Mouse (Mus musculus) stomach, embryonic 14.5 days (tissue): Measurements from ENCODE around the gene Magea8. TPM values are rescaled to one million over a fixed set of nuclear protein-coding genes. Genes with fewer than 3 reads are reported as not detected.
"Not testable (repeated sequence)": the region's sequence is repeated elsewhere in the genome, so short reads cannot be mapped to it uniquely, and the experiment has no call there.

Source experiments
- ATAC-seq: fragments of 200-750 bp; cut with Nextera tagmentation; 2 replicates; pipeline ENCODE4 v1.8.0; 2017; ENCODE audit warnings: low read depth, moderate TSS enrichment; ENCODE audit not compliant: insufficient number of reproducible peaks, insufficient read depth, low FRiP score
- H3K27ac ChIP-seq: fragments of 300-500 bp; sonication (generic); 2 replicates; pipeline ENCODE4 v1.5.1; 2014; ENCODE audit warnings: mild to moderate bottlenecking, low read length, moderate library complexity, mixed read lengths
- H3K27me3 ChIP-seq: fragments of 300-500 bp; sonication (generic); 2 replicates; pipeline ENCODE4 v1.6.1; 2014; ENCODE audit warnings: low read length, control low read depth, mixed read lengths; ENCODE audit not compliant: control insufficient read depth, insufficient read depth
- H3K36me3 ChIP-seq: fragments of 300-500 bp; sonication (generic); 2 replicates; pipeline ENCODE4 v1.6.1; 2014; ENCODE audit warnings: mild to moderate bottlenecking, control low read depth, low read length, moderate library complexity, mixed read lengths; ENCODE audit not compliant: control insufficient read depth, insufficient read depth
- H3K4me1 ChIP-seq: fragments of 300-500 bp; sonication (generic); 2 replicates; pipeline ENCODE4 v1.6.1; 2014; ENCODE audit warnings: low read length, control low read depth, mixed read lengths; ENCODE audit not compliant: control insufficient read depth, insufficient read depth
- H3K4me2 ChIP-seq: fragments of 300-500 bp; sonication (generic); replicated peaks from 2 replicates; pipeline ENCODE4 v1.6.1; 2014; ENCODE audit warnings: low read depth, low read length, control low read depth
- H3K4me3 ChIP-seq: fragments of 300-500 bp; sonication (generic); 2 replicates; pipeline ENCODE4 v1.5.1; 2014; ENCODE audit warnings: low read depth, low read length, control low read depth
- H3K9ac ChIP-seq: fragments of 300-500 bp; sonication (generic); replicated peaks from 2 replicates; pipeline ENCODE4 v1.6.1; 2014; ENCODE audit warnings: low read depth, mild to moderate bottlenecking, control low read depth, low read length, moderate library complexity, mixed read lengths
- H3K9me3 ChIP-seq: fragments of 300-500 bp; sonication (generic); 2 replicates; pipeline ENCODE4 v1.6.1; 2016; ENCODE audit warnings: low read depth, low read length, control low read depth; ENCODE audit not compliant: control insufficient read depth
- WGBS: fragments of 180-500 bp; shearing (Covaris S2); extraction: QIAGEN DNeasy Blood & Tissue Kit; methylation state at CpG from one replicate; pipeline ENCODE4 v1.1.7; 2014; 5-methylcytosine and 5-hydroxymethylcytosine counted together
- polyA plus RNA-seq: library from polyadenylated mRNA; unstranded; fragments of >200 nt; fragmentation: Nextera tagmentation; extraction: Ambion mirVana; gene quantifications from 2 replicates; pipeline ENCODE4 v1.2.1, GENCODE M21; 2014

Gene Magea8
- polyA plus RNA-seq = not detected in 2 replicates

DNA sequence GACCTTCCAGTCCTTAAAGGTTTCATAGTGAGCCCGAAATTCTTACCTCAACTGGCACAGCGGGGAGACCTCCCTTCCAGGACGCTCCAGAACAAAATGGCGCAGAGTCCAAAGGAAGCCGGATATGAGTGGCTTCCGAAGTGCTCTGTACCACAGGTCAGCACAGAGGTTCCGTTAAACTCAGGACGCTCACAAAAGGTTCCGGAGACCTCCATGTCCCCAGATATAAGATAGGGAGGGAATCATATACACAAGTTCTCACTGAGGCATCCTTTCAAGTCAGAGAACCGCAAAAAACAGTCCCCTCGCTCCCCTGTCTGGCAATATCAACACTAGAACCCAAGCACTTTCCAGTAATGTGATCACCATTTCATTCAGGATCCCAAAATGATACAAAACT, at the start of gene Magea8:
Gene Magea8 (minus strand): TSS at position 101 of the 400 bp plus-strand sequence.
- not testable (repeated sequence) for H3K4me1 ChIP-seq, H3K9ac ChIP-seq, H3K27me3 ChIP-seq, H3K27ac ChIP-seq, H3K4me2 ChIP-seq, H3K9me3 ChIP-seq, H3K36me3 ChIP-seq, H3K4me3 ChIP-seq, ATAC-seq
- WGBS = 87% methylated on average over 9 of the region's 11 CpGs

DNA sequence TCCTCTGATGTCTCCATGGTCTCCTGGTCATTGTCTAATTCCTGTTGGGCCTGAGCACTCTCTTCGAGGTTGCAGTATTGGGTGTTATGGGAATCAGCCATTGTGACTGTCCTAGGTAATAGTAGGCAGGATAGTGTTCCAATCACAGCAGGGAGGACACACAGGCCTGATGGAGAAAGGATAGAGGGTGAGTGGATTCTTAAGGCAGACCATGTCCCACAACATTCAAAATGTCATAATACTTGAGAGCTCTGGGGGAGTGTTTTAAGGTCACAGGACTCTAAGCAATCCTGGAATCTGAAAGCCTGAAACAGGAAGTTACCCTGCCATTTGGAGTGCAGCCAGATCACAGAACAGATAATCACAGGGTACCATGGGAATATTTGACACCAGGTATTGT, 46.2 kb downstream of the Magea8 start, which contains the start of gene Magea3:
Gene Magea3 (minus strand): TSS at position 101 of the 400 bp plus-strand sequence.
- H3K9ac ChIP-seq, H3K27ac ChIP-seq, H3K36me3 ChIP-seq, H3K4me3 ChIP-seq, H3K27me3 ChIP-seq, H3K4me1 ChIP-seq, H3K4me2 ChIP-seq, ATAC-seq, H3K9me3 ChIP-seq: not testable (repeated sequence)
- 58% methylated on average over 1 of the region's 1 CpGs for WGBS

DNA sequence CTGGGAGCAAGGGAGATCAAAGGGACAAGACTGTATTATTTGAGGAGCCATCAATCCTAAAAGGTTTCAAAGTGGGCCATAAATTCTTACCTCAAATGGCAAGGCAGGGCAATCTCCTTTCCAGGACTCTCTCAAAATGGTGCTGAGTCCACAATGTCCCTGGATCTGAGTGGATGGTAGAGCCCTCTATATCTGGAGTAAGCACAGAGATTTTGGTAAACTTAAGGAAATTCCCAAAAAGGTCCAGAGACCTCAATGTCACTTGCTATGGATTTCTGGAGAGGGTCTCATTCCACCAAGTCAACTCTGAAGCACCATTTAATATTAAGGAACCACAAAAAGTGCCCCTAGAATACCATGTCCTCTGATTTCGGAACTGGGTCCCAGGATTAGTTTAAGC, 59.8 kb downstream of the Magea8 start, which contains the start of gene Magea6:
Gene Magea6 (minus strand): TSS at position 101 of the 400 bp plus-strand sequence.
- not testable (repeated sequence) for H3K27ac ChIP-seq, H3K4me2 ChIP-seq, H3K4me1 ChIP-seq, H3K27me3 ChIP-seq, H3K9me3 ChIP-seq, H3K36me3 ChIP-seq, H3K9ac ChIP-seq, ATAC-seq, H3K4me3 ChIP-seq
- 54% methylated on average over 1 of the region's 1 CpGs for WGBS

Other genes with a start within 250 kb of the Magea8 start
- gene Cldn34b1, start 105.6 kb downstream of the Magea8 start, polyA plus RNA-seq = not detected in 2 replicates
- gene Magea6, start 59.9 kb downstream of the Magea8 start, polyA plus RNA-seq = not detected in 2 replicates
- gene Magea3, start 46.3 kb downstream of the Magea8 start, polyA plus RNA-seq = not detected in 2 replicates
- gene Magea5, start 67.3 kb upstream of the Magea8 start, polyA plus RNA-seq = not detected in 2 replicates
- not detected in 2 replicates for gene Magea1, start 93.9 kb upstream of the Magea8 start, polyA plus RNA-seq
- not detected in 2 replicates for gene Magea2, start 97.8 kb upstream of the Magea8 start, polyA plus RNA-seq
- not detected in 2 replicates for gene Cldn34b2, start 132.6 kb upstream of the Magea8 start, polyA plus RNA-seq
- 154 and 163 TPM in 2 replicates for gene Sat1, start 220.6 kb upstream of the Magea8 start, polyA plus RNA-seq